Mouse (Mus musculus): ENCODE data around the gene Crlf1. TPM values are rescaled to one million over a fixed set of nuclear protein-coding genes. Genes with fewer than 3 reads are reported as not detected.
A peak's percentile ranks its signal among the peaks of the same experiment; 100 is the strongest.

Crlf1 gene
- polyA plus RNA-seq, 1 experiment from 2014 or later, result 63.8 TPM

GRCm38 (mm10) chr8:70486941-70487520, 5.9 kb upstream of the Crlf1 start, which contains the start of gene Tmem59l:
TSS of gene Tmem59l (minus strand) at chr8:70487358.
- no peak for ATAC-seq (replicated peaks; ENCODE audit: insufficient number of reproducible peaks, low FRiP score, low TSS enrichment, low read depth)
- Histone ChIP-seq H3K4me2 (ENCODE audit: low read depth, low read length) (peak within 1 kb of the TSS; percentile 71), H3K4me1 (ENCODE audit: control insufficient read depth, insufficient read depth, low read length) (peaks cover 11% of the 10 kb centered on the region), H3K4me3 (ENCODE audit: low read depth, low read length) (peak within 1 kb of the TSS; percentile 19), H3K27ac (replicated peaks; ENCODE audit: low read depth, low read length) (no peak within 1 kb of the TSS), H3K9me3 (replicated peaks; ENCODE audit: control insufficient read depth, low read length) (no peaks in the 10 kb centered on the region), H3K27me3 (ENCODE audit: control insufficient read depth, insufficient read depth, low read length) (peaks cover 22% of the 10 kb centered on the region), H3K9ac (replicated peaks; ENCODE audit: low read length) (peak within 1 kb of the TSS; percentile 45; the same call in 1 of the 2 replicates), H3K36me3 (replicated peaks; ENCODE audit: control insufficient read depth, insufficient read depth, low read depth, low read length) (no peaks in the 10 kb centered on the region)
- no peak for DNase-seq (ENCODE audit: low spot score)
- 6% methylated on average over 33 of the region's 33 CpGs for WGBS

DNA sequence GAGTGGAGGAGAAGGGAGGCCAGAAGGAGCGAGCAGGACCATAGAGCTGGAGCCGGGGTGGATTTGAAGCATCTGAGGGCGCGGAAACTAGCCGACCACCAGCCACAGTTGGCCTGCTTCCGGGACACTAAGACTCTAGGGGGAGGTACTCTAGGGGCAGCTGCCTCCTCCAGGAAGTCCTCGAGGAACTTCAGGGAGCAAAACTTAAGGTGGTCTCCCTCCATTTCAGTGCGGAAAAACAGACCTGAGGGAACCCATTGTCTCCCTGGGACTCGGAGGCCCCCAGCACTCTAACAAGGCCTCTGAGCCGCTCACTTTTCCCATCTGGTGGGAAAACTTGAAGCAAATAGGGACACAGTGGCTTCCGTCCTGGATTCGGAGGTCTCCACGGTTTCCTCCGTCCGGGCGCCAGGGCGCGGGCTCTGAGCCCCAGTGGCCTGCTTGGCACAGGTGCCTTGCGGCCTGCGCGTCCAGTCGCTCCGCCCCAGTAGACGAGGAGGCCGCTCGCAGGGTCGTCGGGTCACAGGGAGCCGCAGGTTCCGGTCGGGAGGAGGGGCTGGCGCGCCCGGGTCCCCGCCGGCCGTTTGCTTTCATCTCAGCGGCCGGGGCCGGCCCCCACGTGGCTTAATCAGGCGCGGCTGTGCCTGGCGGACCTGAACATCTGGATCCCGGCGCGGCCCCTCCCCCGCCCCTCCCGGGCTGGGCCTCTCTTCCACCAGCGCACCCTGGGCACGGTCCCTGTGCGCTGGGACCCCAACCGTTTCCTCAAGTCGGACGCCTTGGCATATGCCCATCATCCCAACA, 4.8 kb upstream of the Crlf1 start:
- 2% methylated on average over 54 of the region's 55 CpGs for WGBS
- DNase-seq (ENCODE audit: low spot score) (peak; percentile 83), ATAC-seq (replicated peaks; ENCODE audit: insufficient number of reproducible peaks, low FRiP score, low TSS enrichment, low read depth) (peak; percentile 30; the same call in 1 of the 2 replicates)
- Histone ChIP-seq H3K27me3 (ENCODE audit: control insufficient read depth, insufficient read depth, low read length) (peaks cover 32% of the 10 kb centered on the region), H3K36me3 (replicated peaks; ENCODE audit: control insufficient read depth, insufficient read depth, low read depth, low read length) (no peaks in the 10 kb centered on the region), H3K9me3 (replicated peaks; ENCODE audit: control insufficient read depth, low read length) (no peaks in the 10 kb centered on the region), H3K4me3 (ENCODE audit: low read depth, low read length) (peak overlapping the region; percentile 8), H3K4me1 (ENCODE audit: control insufficient read depth, insufficient read depth, low read length) (peaks cover 13% of the 10 kb centered on the region), H3K9ac (replicated peaks; ENCODE audit: low read length) (peak overlapping the region; percentile 32; the same call in 1 of the 2 replicates), H3K27ac (replicated peaks; ENCODE audit: low read depth, low read length) (no peak overlapping the region; the same call in 1 of the 2 replicates), H3K4me2 (ENCODE audit: low read depth, low read length) (peak overlapping the region; percentile 55)

- Histone ChIP-seq H3K4me2 (ENCODE audit: low read depth, low read length) (peak overlapping the region; percentile 60), H3K9me3 (replicated peaks; ENCODE audit: control insufficient read depth, low read length) (no peaks in the 10 kb centered on the region), H3K4me3 (ENCODE audit: low read depth, low read length) (peak overlapping the region; percentile 20), H3K27ac (replicated peaks; ENCODE audit: low read depth, low read length) (peak overlapping the region; percentile 16; the same call in 1 of the 2 replicates), H3K9ac (replicated peaks; ENCODE audit: low read length) (no peak overlapping the region), H3K36me3 (replicated peaks; ENCODE audit: control insufficient read depth, insufficient read depth, low read depth, low read length) (no peaks in the 10 kb centered on the region), H3K4me1 (ENCODE audit: control insufficient read depth, insufficient read depth, low read length) (peaks cover 15% of the 10 kb centered on the region), H3K27me3 (ENCODE audit: control insufficient read depth, insufficient read depth, low read length) (peaks cover 40% of the 10 kb centered on the region)
- DNase-seq (ENCODE audit: low spot score) (no peak), ATAC-seq (replicated peaks; ENCODE audit: insufficient number of reproducible peaks, low FRiP score, low TSS enrichment, low read depth) (no peak)
- under 1% methylated on average over 14 of the region's 14 CpGs for WGBS
Measured at GRCm38 (mm10) chr8:70488931-70489470, 4.0 kb upstream of the Crlf1 start.

DNA sequence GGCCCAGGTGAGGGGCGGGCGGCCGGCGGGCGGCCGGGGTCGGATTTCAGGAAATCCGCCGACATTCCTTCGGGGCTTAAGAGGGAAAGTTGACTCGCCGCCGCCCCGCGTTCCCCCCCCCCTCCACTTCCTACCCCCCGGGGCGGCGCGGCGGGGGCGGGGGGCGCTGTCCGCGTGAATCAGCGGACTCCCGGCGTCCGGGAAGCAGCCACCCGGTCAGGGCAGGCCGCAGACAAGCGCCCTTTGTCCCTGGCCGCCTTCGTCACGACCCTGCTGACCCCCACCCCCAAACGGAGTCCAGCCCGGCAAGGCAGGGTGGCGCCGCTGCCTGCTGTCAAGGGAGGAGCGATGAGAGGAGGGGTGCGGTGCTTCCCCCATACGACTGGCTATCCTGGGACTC, 3.4 kb upstream of the Crlf1 start:
- peaks cover 45% of the 10 kb centered on the region for H3K27me3 ChIP-seq (ENCODE audit: control insufficient read depth, insufficient read depth, low read length)
- DNase-seq (ENCODE audit: low spot score), result peak; percentile 59
- H3K9me3 ChIP-seq (replicated peaks; ENCODE audit: control insufficient read depth, low read length), result no peaks in the 10 kb centered on the region
- WGBS, result 0% methylated on average over 29 of the region's 41 CpGs
- H3K4me3 ChIP-seq (ENCODE audit: low read depth, low read length), result peak overlapping the region; percentile 20
- no peak for ATAC-seq (replicated peaks; ENCODE audit: insufficient number of reproducible peaks, low FRiP score, low TSS enrichment, low read depth)
- H3K36me3 ChIP-seq (replicated peaks; ENCODE audit: control insufficient read depth, insufficient read depth, low read depth, low read length), result no peaks in the 10 kb centered on the region
- H3K9ac ChIP-seq (replicated peaks; ENCODE audit: low read length), result 0 out of 2 replicates have a peak overlapping the region, but pooled peaks have one; percentile 18
- H3K4me1 ChIP-seq (ENCODE audit: control insufficient read depth, insufficient read depth, low read length), result peaks cover 15% of the 10 kb centered on the region
- peak overlapping the region; percentile 60 for H3K4me2 ChIP-seq (ENCODE audit: low read depth, low read length)
- peak overlapping the region; percentile 29; the same call in 1 of the 2 replicates for H3K27ac ChIP-seq (replicated peaks; ENCODE audit: low read depth, low read length)

- Histone ChIP-seq H3K4me1 (ENCODE audit: control insufficient read depth, insufficient read depth, low read length) (peaks cover 15% of the 10 kb centered on the region), H3K9ac (replicated peaks; ENCODE audit: low read length) (no peak overlapping the region), H3K4me2 (ENCODE audit: low read depth, low read length) (peak overlapping the region; percentile 7; the same call in 1 of the 2 replicates), H3K9me3 (replicated peaks; ENCODE audit: control insufficient read depth, low read length) (no peaks in the 10 kb centered on the region), H3K4me3 (ENCODE audit: low read depth, low read length) (no peak overlapping the region), H3K36me3 (replicated peaks; ENCODE audit: control insufficient read depth, insufficient read depth, low read depth, low read length) (no peaks in the 10 kb centered on the region), H3K27ac (replicated peaks; ENCODE audit: low read depth, low read length) (no peak overlapping the region), H3K27me3 (ENCODE audit: control insufficient read depth, insufficient read depth, low read length) (peaks cover 48% of the 10 kb centered on the region)
- no peak for DNase-seq (ENCODE audit: low spot score)
- ATAC-seq (replicated peaks; ENCODE audit: insufficient number of reproducible peaks, low FRiP score, low TSS enrichment, low read depth), result no peak
- 8% methylated on average over 10 of the region's 10 CpGs for WGBS
Measured at GRCm38 (mm10) chr8:70490061-70490879, 2.7 kb upstream of the Crlf1 start.

DNA sequence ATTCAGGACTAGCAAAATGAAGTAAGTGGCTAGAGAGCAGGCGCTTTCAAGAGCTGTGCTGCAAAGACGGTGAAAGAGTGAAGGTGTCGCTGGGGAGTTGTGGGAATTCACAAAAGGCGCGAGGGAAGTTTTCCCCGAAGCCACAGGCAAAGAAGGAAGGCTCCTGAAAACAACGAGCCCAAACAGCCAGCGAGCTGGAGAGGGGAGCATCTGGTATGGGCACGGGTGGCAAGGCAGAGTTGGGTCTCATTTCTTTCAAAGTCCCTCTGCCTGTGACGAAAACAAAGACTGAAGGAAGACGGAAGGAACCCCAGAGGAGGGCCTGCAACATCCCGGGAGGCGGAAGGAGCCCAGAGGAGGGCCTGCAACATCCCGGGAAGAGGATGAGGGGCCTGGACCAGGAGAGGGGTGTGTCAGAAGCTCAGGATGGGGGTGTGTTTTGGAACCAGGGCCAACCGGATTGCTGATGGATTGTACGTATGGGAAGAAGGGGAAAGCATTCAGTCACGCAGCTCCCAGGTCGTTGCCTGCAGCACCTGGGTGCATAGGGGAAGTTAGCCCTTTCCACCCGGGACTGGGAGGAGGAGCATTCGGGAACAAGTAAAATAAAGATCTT, 2.0 kb upstream of the Crlf1 start:
- 1% methylated on average over 20 of the region's 20 CpGs for WGBS
- DNase-seq (ENCODE audit: low spot score) (peak; percentile 55), ATAC-seq (replicated peaks; ENCODE audit: insufficient number of reproducible peaks, low FRiP score, low TSS enrichment, low read depth) (no peak)
- Histone ChIP-seq H3K27ac (replicated peaks; ENCODE audit: low read depth, low read length) (no peak overlapping the region), H3K9me3 (replicated peaks; ENCODE audit: control insufficient read depth, low read length) (no peaks in the 10 kb centered on the region), H3K4me1 (ENCODE audit: control insufficient read depth, insufficient read depth, low read length) (peaks cover 17% of the 10 kb centered on the region), H3K4me2 (ENCODE audit: low read depth, low read length) (peak overlapping the region; percentile 13; the same call in 1 of the 2 replicates), H3K4me3 (ENCODE audit: low read depth, low read length) (no peak overlapping the region), H3K36me3 (replicated peaks; ENCODE audit: control insufficient read depth, insufficient read depth, low read depth, low read length) (no peaks in the 10 kb centered on the region), H3K9ac (replicated peaks; ENCODE audit: low read length) (no peak overlapping the region), H3K27me3 (ENCODE audit: control insufficient read depth, insufficient read depth, low read length) (peaks cover 52% of the 10 kb centered on the region)

DNA sequence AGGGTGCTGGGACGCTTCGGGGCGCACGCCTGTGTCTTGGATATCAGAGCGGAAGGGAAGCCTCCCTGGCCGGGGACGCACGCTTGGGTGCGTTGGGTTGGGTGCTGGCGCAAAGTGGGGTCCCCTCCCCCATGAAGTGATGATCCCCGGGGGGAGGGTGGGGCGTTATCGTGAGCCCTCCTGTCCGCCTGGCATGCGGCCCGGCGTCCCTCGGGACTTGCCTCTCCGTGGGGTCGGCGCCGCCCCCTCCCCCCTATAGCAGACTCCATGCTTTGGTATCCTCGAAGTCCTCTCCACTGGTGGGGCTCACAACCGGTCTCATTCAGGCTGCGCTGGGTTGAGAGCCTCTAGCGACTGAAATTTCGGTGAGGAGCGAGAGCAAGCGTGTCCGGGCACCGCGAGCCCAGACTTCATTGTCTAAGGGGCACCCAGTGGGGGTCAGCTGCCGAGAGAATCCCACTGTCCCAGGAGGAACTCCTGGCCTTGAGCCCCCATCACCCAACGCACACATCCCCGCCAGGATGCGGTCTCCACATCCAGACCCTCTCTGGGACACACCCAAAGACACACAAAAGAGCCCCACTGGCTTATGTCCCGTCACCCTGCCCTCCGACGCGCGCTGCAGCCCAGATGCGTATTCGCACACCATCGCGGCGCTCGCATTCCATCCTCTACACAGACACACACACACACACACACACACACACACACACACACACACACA, 896 bp downstream of the Crlf1 start:
- Histone ChIP-seq H3K4me2 (ENCODE audit: low read depth, low read length) (peak overlapping the region; percentile 77), H3K27ac (replicated peaks; ENCODE audit: low read depth, low read length) (no peak overlapping the region), H3K4me3 (ENCODE audit: low read depth, low read length) (peak overlapping the region; percentile 57), H3K9ac (replicated peaks; ENCODE audit: low read length) (peak overlapping the region; percentile 69), H3K9me3 (replicated peaks; ENCODE audit: control insufficient read depth, low read length) (no peaks in the 10 kb centered on the region), H3K27me3 (ENCODE audit: control insufficient read depth, insufficient read depth, low read length) (peaks cover 53% of the 10 kb centered on the region), H3K36me3 (replicated peaks; ENCODE audit: control insufficient read depth, insufficient read depth, low read depth, low read length) (no peaks in the 10 kb centered on the region), H3K4me1 (ENCODE audit: control insufficient read depth, insufficient read depth, low read length) (peaks cover 11% of the 10 kb centered on the region)
- no peak for ATAC-seq (replicated peaks; ENCODE audit: insufficient number of reproducible peaks, low FRiP score, low TSS enrichment, low read depth)
- DNase-seq (ENCODE audit: low spot score), result peak; percentile 53
- WGBS, result under 1% methylated on average over 46 of the region's 47 CpGs
